Mouse (Mus musculus): Measurements from ENCODE around the gene Lamc3.

Gene Lamc3

GRCm38 (mm10) chr2:31934551-31934950, 47.5 kb downstream of the Lamc3 start:
- DNase-seq (ENCODE audit: low read depth, low spot score), result no peak

DNA sequence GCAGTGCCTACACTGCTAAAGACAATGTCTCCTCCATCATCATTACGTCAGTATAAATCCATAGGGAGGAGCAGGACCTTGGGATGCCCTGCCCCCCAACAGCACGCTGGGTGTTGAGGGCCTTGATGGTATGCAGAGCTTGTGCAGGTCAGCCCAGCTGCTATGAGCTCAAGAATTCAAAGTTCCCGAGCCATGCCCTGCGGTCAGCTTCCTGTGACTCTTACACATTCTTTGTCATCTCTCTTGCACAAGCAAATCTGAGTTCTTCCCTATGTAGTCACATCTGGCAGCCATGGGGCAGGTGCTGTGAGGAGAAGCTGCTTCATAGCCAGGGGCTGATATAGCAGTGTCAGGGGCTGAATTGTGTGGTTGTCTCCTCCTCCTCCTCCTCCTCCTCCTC, 48.0 kb downstream of the Lamc3 start:
- DNase-seq (ENCODE audit: low read depth, low spot score), result no peak

- DNase-seq (ENCODE audit: low read depth, low spot score), result no peak
These were observed 51.2 kb downstream of the Lamc3 start for GRCm38 (mm10) chr2:31938298-31938697.

DNA sequence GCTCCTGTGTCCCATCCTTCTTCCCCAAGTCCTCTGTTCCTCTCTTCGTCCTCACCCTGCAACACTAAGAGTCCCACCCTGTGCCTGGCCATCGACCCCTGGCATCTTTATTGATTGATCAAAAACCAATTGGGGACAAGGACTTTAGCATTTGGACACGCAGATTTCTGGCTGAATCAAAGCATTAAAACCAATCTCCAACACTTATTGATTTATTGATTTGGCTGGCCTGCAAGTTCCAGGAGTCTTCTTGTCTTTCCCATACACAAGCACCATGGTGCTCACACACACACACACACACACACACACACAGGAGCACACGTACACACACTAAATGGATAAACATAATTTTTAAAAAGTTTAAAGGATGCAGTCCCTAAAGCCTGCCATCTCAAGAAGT, 55.9 kb downstream of the Lamc3 start:
- no peak for DNase-seq (ENCODE audit: low read depth, low spot score)

DNA sequence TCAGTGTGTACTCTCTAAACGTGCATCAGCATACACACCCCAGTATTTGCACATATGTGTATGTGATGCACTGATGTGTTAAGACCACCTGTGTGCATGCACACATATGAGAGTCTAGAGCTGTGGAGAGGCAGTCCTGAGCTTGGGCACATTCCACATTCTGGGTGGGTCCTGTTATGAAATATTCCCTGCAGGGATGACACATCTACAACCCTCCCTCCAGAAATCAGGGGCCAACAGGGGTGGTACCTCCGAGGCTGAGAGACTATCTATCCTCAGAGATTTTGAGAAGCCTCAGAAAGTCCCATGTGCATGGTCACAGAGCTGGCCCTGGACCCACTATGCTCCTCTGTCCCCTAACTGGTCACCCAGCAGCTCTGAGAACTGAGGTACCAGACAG, 58.5 kb downstream of the Lamc3 start:
- no peak for DNase-seq (ENCODE audit: low read depth, low spot score)

DNA sequence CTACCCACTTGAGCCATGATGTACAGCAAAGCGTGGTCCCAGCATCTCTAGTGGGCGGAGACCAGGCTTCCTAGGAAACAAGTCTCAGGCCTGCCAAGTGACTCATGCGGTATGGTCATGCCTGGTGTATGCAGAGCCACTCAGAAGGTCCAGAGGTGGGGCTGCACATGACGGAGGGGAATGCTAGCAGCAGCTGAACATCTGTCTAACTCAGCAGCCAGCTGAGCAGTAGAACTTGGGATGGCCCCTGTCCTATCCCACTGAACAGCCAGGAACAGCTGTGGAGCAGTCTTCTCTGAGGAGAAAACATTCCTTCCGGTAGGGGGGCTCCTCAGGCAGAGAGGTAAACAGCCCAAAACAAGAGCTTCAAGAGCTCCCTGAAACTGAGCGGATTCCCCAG, 61.3 kb downstream of the Lamc3 start:
- DNase-seq (ENCODE audit: low read depth, low spot score), result no peak

- no peak for DNase-seq (ENCODE audit: low read depth, low spot score)
These were observed 61.7 kb downstream of the Lamc3 start for GRCm38 (mm10) chr2:31948801-31949200.

- peak; percentile 34 for DNase-seq (ENCODE audit: low read depth, low spot score)
These were observed 63.2 kb downstream of the Lamc3 start, which contains the start of gene Aif1l for GRCm38 (mm10) chr2:31950058-31950871. TSS of gene Aif1l (plus strand) at chr2:31950139.

GRCm38 (mm10) chr2:31950966-31951365, 63.9 kb downstream of the Lamc3 start:
- DNase-seq (ENCODE audit: low read depth, low spot score), result no peak

- DNase-seq (ENCODE audit: low read depth, low spot score), result no peak
These were observed 65.1 kb downstream of the Lamc3 start for GRCm38 (mm10) chr2:31952236-31952635.

DNA sequence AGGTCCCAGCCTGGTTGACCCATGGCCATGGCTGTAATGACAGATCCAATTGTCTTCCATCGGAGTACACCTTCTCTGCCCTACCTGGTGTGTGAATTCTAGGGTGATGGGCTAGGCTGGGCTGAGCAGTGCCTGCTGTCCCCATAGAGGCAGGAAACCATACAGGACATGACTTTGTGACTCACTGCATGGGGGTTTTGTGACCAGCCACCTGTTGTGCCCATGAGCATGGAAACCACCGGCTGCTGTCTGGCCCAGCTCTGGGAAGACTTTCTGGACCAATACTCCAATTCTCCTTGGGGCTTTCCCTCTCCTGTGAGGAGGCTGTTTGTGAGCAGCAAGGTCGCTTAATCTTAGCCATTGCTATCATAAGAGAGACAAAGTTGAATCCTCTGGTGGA, 65.6 kb downstream of the Lamc3 start:
- DNase-seq (ENCODE audit: low read depth, low spot score), result no peak

- DNase-seq (ENCODE audit: low read depth, low spot score), result no peak
These were observed 66.6 kb downstream of the Lamc3 start for GRCm38 (mm10) chr2:31953687-31954086.

- DNase-seq (ENCODE audit: low read depth, low spot score), result no peak
These were observed 67.7 kb downstream of the Lamc3 start for GRCm38 (mm10) chr2:31954779-31955181.

DNA sequence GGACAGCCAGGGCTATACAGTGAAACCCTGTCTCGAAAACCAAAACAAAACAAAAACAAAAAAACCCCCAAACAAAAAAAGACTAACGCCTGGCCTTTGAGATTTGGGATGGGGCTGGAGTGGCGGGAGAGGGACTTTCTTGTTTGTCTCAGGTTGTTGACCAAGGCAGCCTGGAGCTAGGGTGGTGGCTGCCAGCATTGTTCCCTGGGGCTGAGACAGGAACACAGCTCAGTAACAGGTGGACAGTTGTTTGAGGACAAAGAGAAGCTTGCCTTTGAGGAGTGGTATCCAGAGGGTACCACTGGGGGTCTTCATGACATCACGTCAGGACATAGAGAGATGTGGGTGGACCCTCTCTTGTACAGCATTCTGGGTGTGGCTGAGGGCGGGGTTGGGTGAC, 68.6 kb downstream of the Lamc3 start:
- DNase-seq (ENCODE audit: low read depth, low spot score), result no peak

DNA sequence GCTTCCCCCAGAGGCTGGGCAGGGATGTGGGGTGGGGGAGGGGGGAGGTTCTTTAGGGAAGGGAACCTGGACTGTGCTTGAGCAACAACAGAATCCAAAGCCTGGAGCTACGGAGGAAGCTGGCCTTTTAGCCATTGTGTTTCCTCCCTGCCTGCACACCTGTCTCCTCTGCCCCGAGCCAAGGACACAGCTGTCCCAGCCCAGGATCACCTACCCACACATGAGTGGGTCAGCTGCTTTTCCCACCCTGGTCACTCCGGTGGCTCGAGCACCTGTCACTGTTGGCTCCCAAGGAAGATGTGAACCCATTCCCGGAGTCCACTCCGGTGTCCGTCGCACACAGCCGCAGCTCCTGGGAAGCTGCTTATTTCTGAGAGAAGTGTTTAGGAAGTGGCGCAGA, 70.1 kb downstream of the Lamc3 start:
- no peak for DNase-seq (ENCODE audit: low read depth, low spot score)

GRCm38 (mm10) chr2:31960986-31961385, 73.9 kb downstream of the Lamc3 start:
- DNase-seq (ENCODE audit: low read depth, low spot score), result no peak

- DNase-seq (ENCODE audit: low read depth, low spot score), result no peak
These were observed 74.7 kb downstream of the Lamc3 start for GRCm38 (mm10) chr2:31961791-31962222.

- DNase-seq (ENCODE audit: low read depth, low spot score), result no peak
These were observed 75.6 kb downstream of the Lamc3 start for GRCm38 (mm10) chr2:31962501-31963224.

DNA sequence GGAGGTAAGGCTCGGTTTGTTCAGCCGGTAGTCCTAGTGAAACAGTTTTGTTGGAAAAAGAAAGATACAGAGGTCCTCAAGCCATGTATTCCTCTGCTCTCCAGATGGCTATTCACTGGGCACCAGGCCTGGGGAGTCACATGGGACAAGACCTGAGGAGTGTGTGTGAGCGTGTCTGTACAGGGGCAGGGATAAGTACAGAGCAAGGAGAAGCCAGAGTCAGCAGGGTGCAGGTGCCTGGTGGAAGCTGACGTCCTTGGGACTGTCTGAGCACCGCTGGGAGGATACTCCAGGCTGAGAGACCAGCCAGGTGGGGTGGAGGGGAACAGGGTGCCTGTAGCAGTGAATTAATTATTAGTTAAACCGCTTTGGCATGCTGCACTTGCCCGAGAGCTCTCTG, 76.4 kb downstream of the Lamc3 start:
- no peak for DNase-seq (ENCODE audit: low read depth, low spot score)

GRCm38 (mm10) chr2:31964191-31964590, 77.1 kb downstream of the Lamc3 start:
- no peak for DNase-seq (ENCODE audit: low read depth, low spot score)

DNA sequence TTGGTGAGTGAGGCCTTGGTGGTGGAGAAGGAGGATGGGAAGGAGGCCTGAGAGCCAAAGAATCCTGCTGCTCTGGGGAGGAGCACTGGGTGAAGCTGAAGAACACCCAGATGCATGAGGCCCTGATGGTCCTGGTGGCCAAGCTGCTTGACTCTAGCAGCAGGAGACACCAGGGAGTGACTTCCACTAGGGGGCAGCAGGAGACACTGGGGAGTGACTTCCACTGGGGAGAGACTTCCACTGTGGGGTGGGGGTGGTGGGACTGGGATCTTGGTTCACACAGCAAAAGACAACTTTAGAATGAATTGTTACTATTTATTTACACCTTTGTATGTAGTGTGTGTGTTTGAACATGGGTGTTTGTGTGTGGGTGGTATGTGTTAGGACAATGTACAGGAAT, 78.0 kb downstream of the Lamc3 start:
- DNase-seq (ENCODE audit: low read depth, low spot score), result peak; percentile 61

DNA sequence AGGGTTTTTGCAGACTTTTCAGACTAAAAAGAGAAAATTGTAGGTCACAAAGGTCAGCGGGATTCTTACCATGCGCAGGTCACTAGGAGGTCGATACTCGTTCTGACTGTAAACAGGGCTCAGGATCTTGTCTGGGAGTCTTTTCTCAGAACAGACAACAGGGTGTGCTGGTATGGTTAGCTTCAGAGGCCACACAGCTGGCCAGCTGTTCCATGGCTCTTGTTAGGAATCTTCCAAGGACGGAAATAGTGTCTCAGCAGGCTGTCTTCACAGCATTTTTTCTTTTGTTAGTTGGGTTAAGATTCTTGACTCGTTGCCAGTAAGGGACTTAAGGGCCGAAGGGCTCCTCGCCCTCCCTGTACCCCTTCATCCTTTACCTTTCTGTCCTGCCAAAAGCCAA, 79.7 kb downstream of the Lamc3 start:
- DNase-seq (ENCODE audit: low read depth, low spot score), result no peak

DNA sequence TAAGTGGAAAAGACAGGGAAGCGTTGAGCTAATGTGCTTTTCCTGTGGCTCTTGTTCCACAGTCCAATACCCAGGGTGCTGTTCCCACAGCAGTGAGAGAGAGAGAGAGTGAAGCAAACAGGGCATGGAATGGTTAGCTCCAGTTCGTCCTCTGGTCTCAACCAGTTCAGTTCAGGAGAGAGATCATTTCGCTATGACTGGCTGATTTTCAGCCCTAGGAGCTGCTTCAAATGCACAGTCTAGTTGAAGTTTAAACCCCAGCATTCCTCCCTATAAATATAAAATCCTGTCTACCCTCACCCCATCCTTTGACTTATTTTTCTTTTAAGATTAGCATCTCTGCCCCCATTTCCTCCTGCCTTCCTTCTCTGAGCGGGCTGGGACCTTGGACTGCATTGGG, 85.5 kb downstream of the Lamc3 start:
- no peak for DNase-seq (ENCODE audit: low read depth, low spot score)
